Mouse (Mus musculus): ENCODE measurements around the gene Adar. TPM values are rescaled to one million over a fixed set of nuclear protein-coding genes. Genes with fewer than 3 reads are reported as not detected.
A peak's percentile ranks its signal among the peaks of the same experiment; 100 is the strongest.

Adar gene
- total and polyA plus RNA-seq, 3 experiments, result 11.5 to 33.1 (median 20.4) TPM

GRCm38 (mm10) chr3:89723400-89724084, 8.7 kb downstream of the Adar start:
- H3K4me3 ChIP-seq (replicated peaks in 1 of 3; ENCODE audit: low read depth in 2 of 3, low read length in 2 of 3, poor library complexity in 1 of 3), result no peak overlapping the region
- DNase-seq (ENCODE audit: extremely low read depth), result no peak
- H3K36me3 ChIP-seq (replicated peaks in 1 of 2; ENCODE audit: control insufficient read depth in 1 of 2, insufficient read depth in 1 of 2, low read length in 1 of 2), result peaks cover 0 to 21% of the 10 kb centered on the region in 2 experiments
- in situ Hi-C loops (cut with MboI; ENCODE audit: low pct_ligation_motif_present, low pct_unique_long_range_greater_than_20kb, low sequenced_read_pairs), result no loop called here
- no peak for TF ChIP-seq USF2 (conservative IDR thresholded peaks at IDR 0.05; ENCODE audit: low read depth, low read length)
- dilution Hi-C loops (cut with MboI; ENCODE audit: extremely low pct_ligation_motif_present, extremely low pct_unique_long_range_greater_than_20kb, low sequenced_read_pairs), result no loop called here
- no peak overlapping the region for H3K4me2 ChIP-seq (ENCODE audit: insufficient read depth, low read depth, poor library complexity, severe bottlenecking)
- H3K27ac ChIP-seq (ENCODE audit: insufficient read depth, low read depth), result no peak overlapping the region
- peaks cover 0 to 18% of the 10 kb centered on the region in 2 experiments; a peak in 2 of 4 replicates for H3K4me1 ChIP-seq (ENCODE audit: control insufficient read depth in 1 of 2, insufficient read depth in 2 of 2)
- no peaks in the 10 kb centered on the region for H3K27me3 ChIP-seq (replicated peaks)
- no peak overlapping the region for H3K9ac ChIP-seq (ENCODE audit: insufficient read depth, low read depth)
- no peaks in the 10 kb centered on the region; the same call in 1 of the 2 replicates for H3K79me2 ChIP-seq (replicated peaks; ENCODE audit: control insufficient read depth, extremely low read depth, insufficient read depth, poor library complexity, severe bottlenecking)
- H3K9me3 ChIP-seq (replicated peaks; ENCODE audit: low read length), result no peaks in the 10 kb centered on the region

GRCm38 (mm10) chr3:89727028-89727427, 12.2 kb downstream of the Adar start:
- H3K9ac ChIP-seq (ENCODE audit: insufficient read depth, low read depth), result peak overlapping the region; percentile 13; the same call in 1 of the 2 replicates
- H3K27ac ChIP-seq (ENCODE audit: insufficient read depth, low read depth), result no peak overlapping the region
- H3K4me1 ChIP-seq (ENCODE audit: control insufficient read depth in 1 of 2, insufficient read depth in 2 of 2), result peaks cover 6 to 40% of the 10 kb centered on the region in 2 experiments
- no peaks in the 10 kb centered on the region for H3K27me3 ChIP-seq (replicated peaks)
- no peaks in the 10 kb centered on the region for H3K9me3 ChIP-seq (replicated peaks; ENCODE audit: low read length)
- H3K4me2 ChIP-seq (ENCODE audit: insufficient read depth, low read depth, poor library complexity, severe bottlenecking), result no peak overlapping the region
- peak; percentile 84 for DNase-seq (ENCODE audit: extremely low read depth)
- peaks cover 9% of the 10 kb centered on the region for H3K79me2 ChIP-seq (replicated peaks; ENCODE audit: control insufficient read depth, extremely low read depth, insufficient read depth, poor library complexity, severe bottlenecking)
- in situ Hi-C loops (cut with MboI; ENCODE audit: low pct_ligation_motif_present, low pct_unique_long_range_greater_than_20kb, low sequenced_read_pairs), result no loop called here
- TF ChIP-seq CTCF (conservative IDR thresholded peaks at IDR 0.05 in 1 of 2, IDR thresholded peaks at IDR 0.05 in 1 of 2; ENCODE audit: low read depth in 2 of 2, low read length in 2 of 2) (peak; percentile 53 to 87; a peak in 3 of 4 replicates), JUND (conservative IDR thresholded peaks at IDR 0.05; ENCODE audit: low read depth, low read length) (no peak), MAFK (IDR thresholded peaks at IDR 0.05; ENCODE audit: insufficient replicate concordance, low read length) (peak; percentile 68; the same call in 1 of the 2 replicates), ELF1 (IDR thresholded peaks at IDR 0.05; ENCODE audit: low read depth, low read length) (peak; percentile 83), BHLHE40 (IDR thresholded peaks at IDR 0.05; ENCODE audit: low read depth, low read length) (peak; percentile 43; the same call in 1 of the 2 replicates), SMC3 (IDR thresholded peaks at IDR 0.05; ENCODE audit: low read depth, low read length) (peak; percentile 84), USF1 (IDR thresholded peaks at IDR 0.05; ENCODE audit: low read depth, low read length) (no peak), USF2 (conservative IDR thresholded peaks at IDR 0.05; ENCODE audit: low read depth, low read length) (no peak), MEF2A (IDR thresholded peaks at IDR 0.05; ENCODE audit: borderline replicate concordance, low read depth, low read length) (peak; percentile 37; the same call in 1 of the 2 replicates), RAD21 (IDR thresholded peaks at IDR 0.05; ENCODE audit: low read depth, low read length) (peak; percentile 73), NELFE (IDR thresholded peaks at IDR 0.05; ENCODE audit: low read depth, low read length) (peak; percentile 39; the same call in 1 of the 2 replicates), SIN3A (IDR thresholded peaks at IDR 0.05; ENCODE audit: low read length) (0 out of 2 replicates have a peak, but pooled peaks have one; percentile 43), E2F4 (IDR thresholded peaks at IDR 0.05; ENCODE audit: insufficient replicate concordance, low read depth, low read length) (no peak)
- dilution Hi-C loops (cut with MboI; ENCODE audit: extremely low pct_ligation_motif_present, extremely low pct_unique_long_range_greater_than_20kb, low sequenced_read_pairs), result no loop called here
- H3K4me3 ChIP-seq (replicated peaks in 1 of 3; ENCODE audit: low read depth in 2 of 3, low read length in 2 of 3, poor library complexity in 1 of 3), result no peak overlapping the region
- peaks cover 0 to 9% of the 10 kb centered on the region in 2 experiments for H3K36me3 ChIP-seq (replicated peaks in 1 of 2; ENCODE audit: control insufficient read depth in 1 of 2, insufficient read depth in 1 of 2, low read length in 1 of 2)
